Mouse (Mus musculus): ENCODE data around the gene Agr2. TPM values are rescaled to one million over a fixed set of nuclear protein-coding genes. Genes with fewer than 3 reads are reported as not detected.

Agr2 gene
- polyA plus RNA-seq, 1 experiment from 2014 or later = 2.8 TPM

GRCm38 (mm10) chr12:36017791-36018190 is 25.1 kb downstream of the Agr2 start:
- Histone ChIP-seq H3K27me3 (ENCODE audit: control insufficient read depth, insufficient read depth, low read depth, low read length) (no peaks in the 10 kb centered on the region), H3K4me2 (ENCODE audit: low read depth, low read length) (no peak overlapping the region), H3K4me3 (ENCODE audit: low read depth, low read length) (no peak overlapping the region), H3K9ac (ENCODE audit: low read depth, low read length) (no peak overlapping the region), H3K36me3 (ENCODE audit: control insufficient read depth, insufficient read depth) (no peaks in the 10 kb centered on the region), H3K4me1 (ENCODE audit: control insufficient read depth, low read depth, low read length) (no peaks in the 10 kb centered on the region), H3K9me3 (replicated peaks; ENCODE audit: control insufficient read depth, low read length) (no peaks in the 10 kb centered on the region), H3K27ac (ENCODE audit: low read length) (no peak overlapping the region)
- ATAC-seq (ENCODE audit: low read depth) = no peak
- WGBS (ENCODE audit: insufficient replicate concordance) = 62% methylated on average over 2 of the region's 2 CpGs

- Histone ChIP-seq H3K27ac (ENCODE audit: low read length) (no peak overlapping the region), H3K4me2 (ENCODE audit: low read depth, low read length) (no peak overlapping the region), H3K9ac (ENCODE audit: low read depth, low read length) (no peak overlapping the region), H3K4me1 (ENCODE audit: control insufficient read depth, low read depth, low read length) (no peaks in the 10 kb centered on the region), H3K4me3 (ENCODE audit: low read depth, low read length) (no peak overlapping the region), H3K9me3 (replicated peaks; ENCODE audit: control insufficient read depth, low read length) (no peaks in the 10 kb centered on the region), H3K27me3 (ENCODE audit: control insufficient read depth, insufficient read depth, low read depth, low read length) (no peaks in the 10 kb centered on the region), H3K36me3 (ENCODE audit: control insufficient read depth, insufficient read depth) (no peaks in the 10 kb centered on the region)
- no peak for ATAC-seq (ENCODE audit: low read depth)
- 26% methylated on average over 4 of the region's 4 CpGs for WGBS (ENCODE audit: insufficient replicate concordance)
These were observed 26.9 kb downstream of the Agr2 start for GRCm38 (mm10) chr12:36019572-36019971.

DNA sequence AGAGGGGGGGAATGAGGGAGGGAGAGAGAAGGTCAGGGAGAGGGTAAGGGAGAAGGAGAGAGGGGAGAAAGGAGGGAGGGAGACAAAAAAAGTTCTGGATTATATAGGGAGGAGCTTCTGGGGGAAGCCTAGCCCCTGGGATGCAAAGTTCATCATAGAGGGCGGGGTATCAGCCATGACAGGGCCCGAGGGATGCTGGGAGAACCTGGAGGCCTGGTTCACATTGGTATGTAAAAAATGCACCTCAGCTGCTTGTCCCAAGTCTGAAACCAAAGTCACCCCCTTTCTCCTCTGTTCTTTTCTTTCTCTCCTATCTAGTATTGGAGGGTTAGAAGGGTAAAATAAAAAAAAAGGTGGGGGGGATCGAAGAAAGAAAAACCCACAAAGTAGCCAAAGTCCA is 27.4 kb downstream of the Agr2 start:
- 69% methylated on average over 3 of the region's 3 CpGs for WGBS (ENCODE audit: insufficient replicate concordance)

GRCm38 (mm10) chr12:36020710-36021109 is 28.0 kb downstream of the Agr2 start:
- WGBS (ENCODE audit: insufficient replicate concordance) = 82% methylated on average over 2 of the region's 2 CpGs
- H3K4me1 ChIP-seq (ENCODE audit: control insufficient read depth, low read depth, low read length) = no peaks in the 10 kb centered on the region
- H3K36me3 ChIP-seq (ENCODE audit: control insufficient read depth, insufficient read depth) = no peaks in the 10 kb centered on the region
- no peak overlapping the region for H3K27ac ChIP-seq (ENCODE audit: low read length)
- no peak overlapping the region for H3K9ac ChIP-seq (ENCODE audit: low read depth, low read length)
- H3K4me3 ChIP-seq (ENCODE audit: low read depth, low read length) = no peak overlapping the region
- H3K9me3 ChIP-seq (replicated peaks; ENCODE audit: control insufficient read depth, low read length) = no peaks in the 10 kb centered on the region
- no peaks in the 10 kb centered on the region for H3K27me3 ChIP-seq (ENCODE audit: control insufficient read depth, insufficient read depth, low read depth, low read length)
- H3K4me2 ChIP-seq (ENCODE audit: low read depth, low read length) = no peak overlapping the region
- no peak for ATAC-seq (ENCODE audit: low read depth)

More for the DNA sequence above, 27.4 kb downstream of the Agr2 start:
- Histone ChIP-seq H3K27ac (ENCODE audit: low read length) (no peak overlapping the region), H3K36me3 (ENCODE audit: control insufficient read depth, insufficient read depth) (no peaks in the 10 kb centered on the region), H3K27me3 (ENCODE audit: control insufficient read depth, insufficient read depth, low read depth, low read length) (no peaks in the 10 kb centered on the region), H3K9ac (ENCODE audit: low read depth, low read length) (no peak overlapping the region), H3K4me2 (ENCODE audit: low read depth, low read length) (no peak overlapping the region), H3K4me3 (ENCODE audit: low read depth, low read length) (no peak overlapping the region), H3K9me3 (replicated peaks; ENCODE audit: control insufficient read depth, low read length) (no peaks in the 10 kb centered on the region), H3K4me1 (ENCODE audit: control insufficient read depth, low read depth, low read length) (no peaks in the 10 kb centered on the region)
- no peak for ATAC-seq (ENCODE audit: low read depth)

- 71% methylated on average over 4 of the region's 4 CpGs for WGBS (ENCODE audit: insufficient replicate concordance)
These were observed 33.4 kb downstream of the Agr2 start for GRCm38 (mm10) chr12:36026126-36026525.

DNA sequence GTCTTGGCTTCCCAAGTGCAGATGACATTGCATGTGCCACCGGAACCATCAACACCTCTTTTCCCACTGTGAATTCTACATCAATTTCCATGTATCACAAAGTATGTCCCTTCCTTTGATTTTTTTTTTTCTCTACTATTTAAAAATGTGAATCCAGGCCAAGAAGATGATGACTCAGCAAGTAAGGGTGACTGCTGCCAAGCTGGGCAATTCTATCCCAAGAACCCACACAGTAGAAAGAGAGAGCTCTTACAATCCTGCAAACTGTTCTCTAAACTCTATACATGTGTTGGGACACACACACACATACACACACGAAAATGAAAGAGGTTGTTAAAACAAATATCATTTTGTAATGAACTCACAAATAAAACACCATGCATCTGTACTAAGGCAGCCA is 34.5 kb downstream of the Agr2 start:
- no peak overlapping the region for H3K27ac ChIP-seq (ENCODE audit: low read length)
- 68% methylated on average over 2 of the region's 2 CpGs for WGBS (ENCODE audit: insufficient replicate concordance)
- peaks cover 4% of the 10 kb centered on the region for H3K4me1 ChIP-seq (ENCODE audit: control insufficient read depth, low read depth, low read length)
- H3K27me3 ChIP-seq (ENCODE audit: control insufficient read depth, insufficient read depth, low read depth, low read length) = no peaks in the 10 kb centered on the region
- H3K9ac ChIP-seq (ENCODE audit: low read depth, low read length) = no peak overlapping the region
- no peaks in the 10 kb centered on the region for H3K36me3 ChIP-seq (ENCODE audit: control insufficient read depth, insufficient read depth)
- no peak overlapping the region for H3K4me2 ChIP-seq (ENCODE audit: low read depth, low read length)
- no peaks in the 10 kb centered on the region for H3K9me3 ChIP-seq (replicated peaks; ENCODE audit: control insufficient read depth, low read length)
- ATAC-seq (ENCODE audit: low read depth) = no peak
- no peak overlapping the region for H3K4me3 ChIP-seq (ENCODE audit: low read depth, low read length)

More at GRCm38 (mm10) chr12:36026126-36026525, 33.4 kb downstream of the Agr2 start:
- Histone ChIP-seq H3K9ac (ENCODE audit: low read depth, low read length) (no peak overlapping the region), H3K9me3 (replicated peaks; ENCODE audit: control insufficient read depth, low read length) (no peaks in the 10 kb centered on the region), H3K4me3 (ENCODE audit: low read depth, low read length) (no peak overlapping the region), H3K4me2 (ENCODE audit: low read depth, low read length) (no peak overlapping the region), H3K36me3 (ENCODE audit: control insufficient read depth, insufficient read depth) (no peaks in the 10 kb centered on the region), H3K27ac (ENCODE audit: low read length) (no peak overlapping the region), H3K27me3 (ENCODE audit: control insufficient read depth, insufficient read depth, low read depth, low read length) (no peaks in the 10 kb centered on the region), H3K4me1 (ENCODE audit: control insufficient read depth, low read depth, low read length) (peaks cover 4% of the 10 kb centered on the region)
- ATAC-seq (ENCODE audit: low read depth) = no peak

DNA sequence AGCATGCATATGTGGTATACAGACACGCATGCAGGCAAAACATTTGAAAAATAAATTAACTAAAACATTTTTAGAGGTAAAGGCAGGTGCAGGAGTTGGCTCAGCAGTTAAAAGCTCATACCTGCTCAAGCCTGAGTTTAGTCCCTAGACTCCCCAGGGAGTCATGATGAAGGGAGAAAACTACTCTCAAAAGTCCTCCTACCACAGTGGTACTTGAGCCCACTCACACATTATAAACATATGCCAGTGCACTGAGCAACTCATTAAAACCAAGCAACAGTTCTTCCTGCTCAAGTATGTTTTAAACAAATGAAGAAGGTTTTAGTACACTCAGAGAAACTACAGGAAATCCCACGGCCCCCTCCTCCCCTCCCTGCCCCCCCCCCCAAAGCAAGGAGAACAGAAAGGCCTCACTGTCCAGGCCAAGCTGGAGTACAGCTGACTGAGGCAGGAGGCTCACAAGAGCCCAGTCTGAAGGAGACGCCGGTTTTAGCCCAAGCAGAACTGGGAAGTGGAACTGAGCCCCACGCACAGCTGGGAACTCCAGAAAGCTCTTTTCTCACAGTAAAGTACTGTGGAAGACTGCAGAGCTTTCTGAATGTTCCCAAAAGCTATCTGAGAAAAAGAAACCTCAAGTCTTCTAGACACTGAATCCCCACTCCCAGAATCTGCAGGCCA is 36.4 kb downstream of the Agr2 start:
- Histone ChIP-seq H3K9me3 (replicated peaks; ENCODE audit: control insufficient read depth, low read length) (no peaks in the 10 kb centered on the region), H3K36me3 (ENCODE audit: control insufficient read depth, insufficient read depth) (no peaks in the 10 kb centered on the region), H3K4me2 (ENCODE audit: low read depth, low read length) (no peak overlapping the region), H3K9ac (ENCODE audit: low read depth, low read length) (no peak overlapping the region), H3K27ac (ENCODE audit: low read length) (no peak overlapping the region), H3K4me1 (ENCODE audit: control insufficient read depth, low read depth, low read length) (peaks cover 4% of the 10 kb centered on the region), H3K4me3 (ENCODE audit: low read depth, low read length) (no peak overlapping the region), H3K27me3 (ENCODE audit: control insufficient read depth, insufficient read depth, low read depth, low read length) (no peaks in the 10 kb centered on the region)
- ATAC-seq (ENCODE audit: low read depth) = no peak
- WGBS (ENCODE audit: insufficient replicate concordance) = 39% methylated on average over 5 of the region's 5 CpGs

DNA sequence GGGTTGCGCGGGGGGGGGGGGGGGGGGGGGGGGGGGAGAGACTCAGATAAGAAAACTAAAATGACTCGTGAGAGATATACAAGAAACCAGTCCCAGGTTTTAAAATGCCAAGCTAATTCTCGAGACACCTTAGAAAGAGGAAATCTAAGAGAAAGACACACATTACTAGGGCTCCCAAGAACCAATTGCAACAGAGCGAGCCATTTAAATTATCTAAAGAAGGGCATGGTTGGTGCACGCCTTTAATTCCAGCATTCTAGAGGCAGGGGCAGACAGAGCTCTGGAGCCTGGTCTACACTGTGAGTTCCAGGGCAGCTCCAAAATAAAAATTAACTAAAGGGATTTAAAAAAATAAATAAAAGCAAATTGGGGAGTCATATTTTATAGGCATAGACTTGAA is 37.0 kb downstream of the Agr2 start:
- no peak for ATAC-seq (ENCODE audit: low read depth)
- no peaks in the 10 kb centered on the region for H3K9me3 ChIP-seq (replicated peaks; ENCODE audit: control insufficient read depth, low read length)
- no peak overlapping the region for H3K4me2 ChIP-seq (ENCODE audit: low read depth, low read length)

DNA sequence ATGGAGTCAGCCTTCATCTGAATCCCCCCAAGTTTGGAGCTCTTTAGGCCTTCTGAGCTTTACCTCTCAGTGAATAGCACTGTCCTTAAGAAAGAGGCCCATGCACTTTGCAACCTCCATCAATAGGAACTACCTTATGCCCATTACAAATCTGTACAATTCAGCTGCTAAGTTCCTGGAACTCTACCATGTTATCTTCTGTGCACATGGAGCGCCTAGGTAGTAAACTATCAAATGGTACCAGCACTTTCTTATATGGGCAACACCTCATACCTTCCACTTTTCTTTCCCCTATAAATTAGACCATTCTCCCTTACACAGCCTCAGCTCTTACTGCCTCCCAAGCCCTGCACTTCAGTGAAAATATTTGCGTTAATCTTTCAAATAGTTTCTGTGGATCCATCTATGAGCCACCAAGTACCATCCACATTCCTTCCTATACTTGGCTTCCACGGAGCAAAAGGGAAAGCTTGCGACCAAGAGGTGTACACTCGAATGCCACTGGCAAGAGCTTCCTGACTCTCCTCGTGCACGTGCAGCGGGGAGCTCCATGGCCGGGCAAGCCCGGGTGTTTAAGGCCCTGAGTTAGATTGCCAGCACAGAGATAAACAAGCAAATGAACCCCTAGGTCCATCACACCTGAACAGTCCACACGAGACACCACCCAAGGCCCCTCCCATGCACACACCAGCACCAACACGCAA is 38.1 kb downstream of the Agr2 start:
- 68% methylated on average over 12 of the region's 12 CpGs for WGBS (ENCODE audit: insufficient replicate concordance)
- 0 out of 2 replicates have a peak, but pooled peaks have one; percentile 21 for ATAC-seq (ENCODE audit: low read depth)

More for the DNA sequence above, 37.0 kb downstream of the Agr2 start:
- H3K36me3 ChIP-seq (ENCODE audit: control insufficient read depth, insufficient read depth) = no peaks in the 10 kb centered on the region
- no peak overlapping the region for H3K9ac ChIP-seq (ENCODE audit: low read depth, low read length)
- no peaks in the 10 kb centered on the region for H3K27me3 ChIP-seq (ENCODE audit: control insufficient read depth, insufficient read depth, low read depth, low read length)
- no peak overlapping the region for H3K4me3 ChIP-seq (ENCODE audit: low read depth, low read length)
- WGBS (ENCODE audit: insufficient replicate concordance) = 26% methylated on average over 4 of the region's 6 CpGs
- peaks cover 4% of the 10 kb centered on the region for H3K4me1 ChIP-seq (ENCODE audit: control insufficient read depth, low read depth, low read length)
- no peak overlapping the region for H3K27ac ChIP-seq (ENCODE audit: low read length)

More for the DNA sequence above, 38.1 kb downstream of the Agr2 start:
- Histone ChIP-seq H3K36me3 (ENCODE audit: control insufficient read depth, insufficient read depth) (no peaks in the 10 kb centered on the region), H3K4me2 (ENCODE audit: low read depth, low read length) (no peak overlapping the region), H3K4me3 (ENCODE audit: low read depth, low read length) (no peak overlapping the region), H3K9ac (ENCODE audit: low read depth, low read length) (no peak overlapping the region), H3K27me3 (ENCODE audit: control insufficient read depth, insufficient read depth, low read depth, low read length) (no peaks in the 10 kb centered on the region), H3K9me3 (replicated peaks; ENCODE audit: control insufficient read depth, low read length) (no peaks in the 10 kb centered on the region), H3K4me1 (ENCODE audit: control insufficient read depth, low read depth, low read length) (peaks cover 4% of the 10 kb centered on the region), H3K27ac (ENCODE audit: low read length) (no peak overlapping the region)

Measured in liver, embryonic 16.5 days (tissue).